Mouse (Mus musculus) embryonic fibroblast, embryonic 13.5 days (primary cell): Measurements from ENCODE around the gene Zfp735. TPM values are rescaled to one million over a fixed set of nuclear protein-coding genes. Genes with fewer than 3 reads are reported as not detected.

Experiments
- H3K27ac ChIP-seq: 2 replicates; pipeline ENCODE4 v1.5.1; 2012; ENCODE audit warnings: low read length, control low read depth, inconsistent platforms; ENCODE audit not compliant: insufficient read depth
- H3K4me1 ChIP-seq: 2 replicates; pipeline ENCODE4 v1.6.1; 2011; ENCODE audit warnings: low read length; ENCODE audit not compliant: control insufficient read depth, insufficient read depth
- H3K4me3 ChIP-seq: 2 replicates; pipeline ENCODE4 v1.5.1; 2011; ENCODE audit warnings: mild to moderate bottlenecking, control low read depth, low read length; ENCODE audit not compliant: insufficient read depth
- CTCF ChIP-seq: IDR thresholded peaks from 2 replicates; pipeline ENCODE4 v1.5.1; 2011; ENCODE audit warnings: mild to moderate bottlenecking, control low read depth, low read length, moderate library complexity, borderline replicate concordance; ENCODE audit not compliant: insufficient read depth
- POLR2A ChIP-seq: IDR thresholded peaks from 2 replicates; pipeline ENCODE4 v1.6.1; 2011; ENCODE audit warnings: low read depth, mild to moderate bottlenecking, control low read depth, low read length, moderate library complexity
- polyA plus RNA-seq: library from polyadenylated mRNA; stranded (reverse); fragments of >200 nt; gene quantifications from 2 replicates; pipeline ENCODE4 v1.2.4, GENCODE M21; 2011; ENCODE audit warnings: low read depth; ENCODE audit not compliant: missing spikeins, insufficient read length

Zfp735 gene
- polyA plus RNA-seq = not detected in 2 replicates

GRCm38 (mm10) chr11:73688478-73688877 is at the start of gene Zfp735:
Gene Zfp735, plus strand, starts transcription at chr11:73688778.
- Histone ChIP-seq H3K4me1 (no peaks in the 10 kb centered on the region), H3K4me3 (no peak within 1 kb of the TSS)
- TF ChIP-seq CTCF = no peak
- no peak for TF ChIP-seq POLR2A

GRCm38 (mm10) chr11:73759115-73759514 is 70.5 kb downstream of the Zfp735 start:
- H3K4me1 ChIP-seq = no peaks in the 10 kb centered on the region
- TF ChIP-seq CTCF = no peak
- H3K4me3 ChIP-seq = no peak overlapping the region
- no peak overlapping the region for H3K27ac ChIP-seq

More at GRCm38 (mm10) chr11:73688478-73688877, at the start of gene Zfp735:
- no peak within 1 kb of the TSS for H3K27ac ChIP-seq

Other genes with a start within 250 kb of the Zfp735 start
- not detected in 2 replicates for gene Olfr380, start 231.3 kb upstream of the Zfp735 start, polyA plus RNA-seq
- gene Olfr381, start 197.2 kb upstream of the Zfp735 start, polyA plus RNA-seq = not detected in 2 replicates
- gene Olfr382, start 171.6 kb upstream of the Zfp735 start, polyA plus RNA-seq = not detected in 2 replicates
- not detected in 2 replicates for gene Olfr385, start 95.8 kb upstream of the Zfp735 start, polyA plus RNA-seq
- not detected in 2 replicates for gene Olfr384, start 90.2 kb upstream of the Zfp735 start, polyA plus RNA-seq
- not detected in 2 replicates for gene Olfr389, start 91.9 kb downstream of the Zfp735 start, polyA plus RNA-seq
- gene Olfr390, start 94.2 kb downstream of the Zfp735 start, polyA plus RNA-seq = not detected in 2 replicates
- not detected in 2 replicates for gene Olfr391-ps, start 114.3 kb downstream of the Zfp735 start, polyA plus RNA-seq
- gene Olfr392, start 128.3 kb downstream of the Zfp735 start, polyA plus RNA-seq = not detected in 2 replicates
- not detected in 2 replicates for gene Olfr393, start 162.7 kb downstream of the Zfp735 start, polyA plus RNA-seq
- not detected in 2 replicates for gene Olfr394, start 202.0 kb downstream of the Zfp735 start, polyA plus RNA-seq
- not detected in 2 replicates for gene Olfr395, start 220.5 kb downstream of the Zfp735 start, polyA plus RNA-seq
- not detected in 2 replicates for gene Olfr23, start 247.9 kb downstream of the Zfp735 start, polyA plus RNA-seq